Mouse (Mus musculus) brain, adult 2 months (tissue): ENCODE measurements around the gene Psma6.
"Not testable (repeated sequence)": the region's sequence is repeated elsewhere in the genome, so short reads cannot be mapped to it uniquely, and the experiment has no call there.

Experiments used
- DNase-seq: peaks from one replicate; pipeline ENCODE4 v3.0.0; 2011; ENCODE audit warnings: low read depth, low spot score

Psma6 gene

GRCm38 (mm10) chr12:55384023-55384749, at the start of gene Psma6:
Psma6 (plus strand) TSS chr12:55384222.
- DNase-seq: no peak

GRCm38 (mm10) chr12:55338490-55338889, 45.5 kb upstream of the Psma6 start:
- not testable (repeated sequence) for DNase-seq

GRCm38 (mm10) chr12:55343045-55343444, 41.0 kb upstream of the Psma6 start:
- DNase-seq: not testable (repeated sequence)

GRCm38 (mm10) chr12:55343998-55344397, 40.0 kb upstream of the Psma6 start:
- DNase-seq: peak; percentile 66

GRCm38 (mm10) chr12:55344583-55344982, 39.4 kb upstream of the Psma6 start:
- DNase-seq: peak; percentile 23

GRCm38 (mm10) chr12:55353423-55353822, 30.6 kb upstream of the Psma6 start:
- DNase-seq: no peak

GRCm38 (mm10) chr12:55354904-55355303, 29.1 kb upstream of the Psma6 start:
- peak; percentile 57 for DNase-seq

GRCm38 (mm10) chr12:55357303-55357702, 26.7 kb upstream of the Psma6 start:
- DNase-seq: no peak

- DNase-seq: no peak
Measured at GRCm38 (mm10) chr12:55360929-55361328, 23.1 kb upstream of the Psma6 start.

- peak; percentile 8 for DNase-seq
Measured at GRCm38 (mm10) chr12:55365083-55365482, 18.9 kb upstream of the Psma6 start.

- peak; percentile 15 for DNase-seq
Measured at GRCm38 (mm10) chr12:55372424-55373055, 11.5 kb upstream of the Psma6 start.

GRCm38 (mm10) chr12:55376956-55377609, 6.9 kb upstream of the Psma6 start:
- no peak for DNase-seq

- DNase-seq: no peak
Measured at GRCm38 (mm10) chr12:55377610-55377980, 6.4 kb upstream of the Psma6 start.

GRCm38 (mm10) chr12:55384826-55385225, 804 bp downstream of the Psma6 start:
- DNase-seq: no peak

- DNase-seq: peak; percentile 70
Measured at GRCm38 (mm10) chr12:55385931-55386330, 1.9 kb downstream of the Psma6 start.

- no peak for DNase-seq
Measured at GRCm38 (mm10) chr12:55386456-55386855, 2.4 kb downstream of the Psma6 start.

- DNase-seq: no peak
Measured at GRCm38 (mm10) chr12:55387083-55387787, 3.2 kb downstream of the Psma6 start.

- no peak for DNase-seq
Measured at GRCm38 (mm10) chr12:55387788-55388465, 3.9 kb downstream of the Psma6 start.

- DNase-seq: peak; percentile 56
Measured at GRCm38 (mm10) chr12:55388478-55388877, 4.5 kb downstream of the Psma6 start.

- peak; percentile 13 for DNase-seq
Measured at GRCm38 (mm10) chr12:55389132-55390081, 5.4 kb downstream of the Psma6 start.
